Mouse (Mus musculus) brain, embryonic 14.5 days (tissue): ENCODE measurements at regions not wholly inside any gene's neighbourhood (a gene's known extent, or its start where the extent isn't known, plus 50 kb on each side); places are given as distances from the start of the nearest gene placed in this dataset.

ENCODE experiments used
- CTCF ChIP-seq: fragments of 200-500 bp; IDR thresholded peaks from 2 replicates; pipeline ENCODE4 v1.5.1; 2012; ENCODE audit warnings: inconsistent platforms, mild to moderate bottlenecking, moderate library complexity, borderline replicate concordance; ENCODE audit not compliant: insufficient read depth, insufficient read length; ENCODE audit errors: extremely low read depth
- POLR2A ChIP-seq: fragments of 200-500 bp; IDR thresholded peaks from 2 replicates; pipeline ENCODE4 v1.6.1; 2012; ENCODE audit warnings: mild to moderate bottlenecking, inconsistent platforms, borderline replicate concordance; ENCODE audit not compliant: poor library complexity, insufficient read depth, insufficient read length, severe bottlenecking; ENCODE audit errors: extremely low read depth

GRCm38 (mm10) chr3:104274084-104274483 is 53.9 kb upstream of the Magi3 start:
- TF ChIP-seq CTCF (no peak), POLR2A (no peak)
